Comparison of ENCODE assay signal across 8 mouse cellular contexts in the genomic region with DNA sequence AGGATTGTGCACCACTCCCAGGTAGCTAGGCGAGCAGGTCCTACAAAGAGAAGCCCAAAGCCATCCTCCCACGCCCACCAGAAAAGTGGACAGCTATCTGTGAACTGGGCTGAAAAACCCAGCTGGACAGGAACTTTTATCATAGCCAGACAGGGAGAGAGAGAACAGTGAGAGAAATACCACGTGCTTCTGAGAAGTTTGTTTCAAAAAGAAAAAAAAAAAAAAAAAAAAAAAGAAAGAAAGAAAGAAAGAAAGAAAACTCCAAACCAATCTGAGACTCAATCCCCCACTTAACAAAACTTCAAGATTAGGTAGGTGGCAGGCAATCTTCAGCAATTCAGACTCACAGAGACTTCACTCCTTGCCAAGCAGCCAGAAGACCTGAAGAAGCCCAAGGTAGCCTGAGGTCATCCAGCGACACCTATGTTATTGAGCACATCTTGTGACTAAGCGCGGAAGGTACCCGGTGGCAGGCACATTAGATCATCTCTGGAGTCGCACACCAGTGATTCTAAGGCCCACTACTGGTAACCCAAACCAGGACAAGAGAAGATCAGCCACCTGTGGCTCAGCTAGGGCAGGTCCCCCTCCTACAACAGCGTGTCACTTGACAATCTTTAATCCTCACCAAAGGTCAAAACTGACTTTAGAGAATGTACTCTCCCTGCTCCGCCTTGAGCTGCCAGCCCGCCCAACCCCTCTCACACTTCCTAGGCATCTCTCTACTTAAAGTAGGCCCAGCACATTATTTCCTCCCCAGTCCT.
DNase-seq lines count a peak whose midpoint lies in the region; ATAC-seq and TF ChIP-seq lines count a peak whose summit lies in the region.

No protein-coding gene starts in this region.

- peaks cover 16 to 25% of the 10 kb centered on the region in 2 experiments for H3K4me1 ChIP-seq in heart, embryonic 14.5 days (ENCODE audit: control insufficient read depth in 2 of 2, insufficient read depth in 2 of 2, low read length in 2 of 2)
- no peaks in the 10 kb centered on the region for H3K4me1 ChIP-seq in bone marrow, adult 2 months (ENCODE audit: control insufficient read depth, insufficient read depth, low read length)
- H3K4me1 ChIP-seq in hindbrain, embryonic 15.5 days (replicated peaks): peaks cover 28% of the 10 kb centered on the region
- H3K4me1 ChIP-seq in midbrain, postnatal 0 days (ENCODE audit: insufficient read depth, low read length): no peaks in the 10 kb centered on the region

- no peaks in the 10 kb centered on the region for H3K27me3 ChIP-seq in heart, embryonic 14.5 days (ENCODE audit: control insufficient read depth, insufficient read depth, low read length)
- no peaks in the 10 kb centered on the region for H3K27me3 ChIP-seq in hindbrain, embryonic 15.5 days
- no peaks in the 10 kb centered on the region for H3K27me3 ChIP-seq in midbrain, postnatal 0 days (ENCODE audit: insufficient read depth, low read length)

- H3K9me3 ChIP-seq in heart, embryonic 14.5 days (ENCODE audit: control insufficient read depth, low read length): peaks cover 6% of the 10 kb centered on the region; the same call in 1 of the 2 replicates
- no peaks in the 10 kb centered on the region for H3K9me3 ChIP-seq in hindbrain, embryonic 15.5 days
- no peaks in the 10 kb centered on the region for H3K9me3 ChIP-seq in midbrain, postnatal 0 days (ENCODE audit: low read length)

- H3K4me2 ChIP-seq in heart, embryonic 14.5 days (ENCODE audit: low read length): peak overlapping the region; percentile 89
- H3K4me2 ChIP-seq in hindbrain, embryonic 15.5 days: peak overlapping the region; percentile 92
- peak overlapping the region; percentile 91 for H3K4me2 ChIP-seq in midbrain, postnatal 0 days (ENCODE audit: low read depth, low read length, poor library complexity, severe bottlenecking)

- no peak for ATAC-seq in heart, embryonic 14.5 days (ENCODE audit: insufficient number of reproducible peaks, insufficient read depth, low FRiP score, low read depth)
- no peak for ATAC-seq in hindbrain, embryonic 15.5 days (ENCODE audit: low FRiP score, low read depth)
- ATAC-seq in midbrain, postnatal 0 days (ENCODE audit: low FRiP score): no peak
- no peak for ATAC-seq in megakaryocyte progenitor cell, adult 5-6 weeks (replicated peaks; ENCODE audit: poor library complexity)

- H3K36me3 ChIP-seq in heart, embryonic 14.5 days (ENCODE audit: control insufficient read depth, insufficient read depth, low read length): no peaks in the 10 kb centered on the region
- no peaks in the 10 kb centered on the region for H3K36me3 ChIP-seq in hindbrain, embryonic 15.5 days
- no peaks in the 10 kb centered on the region for H3K36me3 ChIP-seq in midbrain, postnatal 0 days (ENCODE audit: insufficient read depth, low read length)

- TF ChIP-seq POLR2A in bone marrow, adult 2 months (IDR thresholded peaks at IDR 0.05; ENCODE audit: borderline replicate concordance, control insufficient read depth, low read depth, low read length): no peak

- peak overlapping the region; percentile 89 to 96; a peak in 3 of 4 replicates for H3K27ac ChIP-seq in heart, embryonic 14.5 days (replicated peaks in 1 of 2; ENCODE audit: control insufficient read depth in 1 of 2, insufficient read depth in 1 of 2, low read depth in 2 of 2, low read length in 2 of 2)
- 0 out of 2 replicates have a peak overlapping the region, but pooled peaks have one; percentile 5 for H3K27ac ChIP-seq in bone marrow, adult 2 months (ENCODE audit: control insufficient read depth, insufficient read depth, low read depth, low read length, poor library complexity)
- H3K27ac ChIP-seq in hindbrain, embryonic 15.5 days (replicated peaks): peak overlapping the region; percentile 90; the same call in 1 of the 2 replicates
- H3K27ac ChIP-seq in midbrain, postnatal 0 days (ENCODE audit: low read depth, low read length): no peak overlapping the region

- H3K9ac ChIP-seq in heart, embryonic 14.5 days (ENCODE audit: low read length): peak overlapping the region; percentile 95; the same call in 1 of the 2 replicates
- peak overlapping the region; percentile 83; the same call in 1 of the 2 replicates for H3K9ac ChIP-seq in hindbrain, embryonic 15.5 days
- no peak overlapping the region for H3K9ac ChIP-seq in midbrain, postnatal 0 days (replicated peaks; ENCODE audit: low read length, poor library complexity, severe bottlenecking)

- DNase-seq in heart, adult 9 months (ENCODE audit: low spot score in 2 of 2): no peak
- no peak for DNase-seq in midbrain, postnatal 0 days (ENCODE audit: low spot score)
- no peak for DNase-seq in layer of hippocampus, postnatal 14 days (ENCODE audit: low spot score in 2 of 2)
- DNase-seq in right cerebral cortex, postnatal 14 days: no peak

- H3K4me3 ChIP-seq in heart, embryonic 14.5 days (ENCODE audit: control insufficient read depth in 1 of 2, insufficient read depth in 1 of 2, low read depth in 1 of 2, low read length in 2 of 2): peak overlapping the region; percentile 96 to 98
- H3K4me3 ChIP-seq in bone marrow, adult 2 months (replicated peaks; ENCODE audit: control insufficient read depth, low read depth, low read length): peak overlapping the region; percentile 93
- H3K4me3 ChIP-seq in hindbrain, embryonic 15.5 days: peak overlapping the region; percentile 92
- H3K4me3 ChIP-seq in midbrain, postnatal 0 days (ENCODE audit: low read depth, low read length): peak overlapping the region; percentile 86; the same call in 1 of the 2 replicates

- TF ChIP-seq CTCF in bone marrow, adult 2 months (IDR thresholded peaks at IDR 0.05; ENCODE audit: control insufficient read depth, insufficient read depth, low read length): no peak
- TF ChIP-seq CTCF in midbrain, postnatal 0 days (IDR thresholded peaks at IDR 0.05): no peak

- 42% methylated on average over 11 of the region's 11 CpGs for WGBS in heart, embryonic 14.5 days
- 72% methylated on average over 11 of the region's 11 CpGs for WGBS in bone marrow, adult 2 months
- WGBS in hindbrain, embryonic 15.5 days: 52% methylated on average over 11 of the region's 11 CpGs
- 44% methylated on average over 11 of the region's 11 CpGs for WGBS in midbrain, postnatal 0 days
